Mouse (Mus musculus): ENCODE measurements around the gene Sox12. TPM values are rescaled to one million over a fixed set of nuclear protein-coding genes. Genes with fewer than 3 reads are reported as not detected.

Sox12 gene
- total RNA-seq (2023), result under 1 TPM; 0.62 to 0.64 TPM

DNA sequence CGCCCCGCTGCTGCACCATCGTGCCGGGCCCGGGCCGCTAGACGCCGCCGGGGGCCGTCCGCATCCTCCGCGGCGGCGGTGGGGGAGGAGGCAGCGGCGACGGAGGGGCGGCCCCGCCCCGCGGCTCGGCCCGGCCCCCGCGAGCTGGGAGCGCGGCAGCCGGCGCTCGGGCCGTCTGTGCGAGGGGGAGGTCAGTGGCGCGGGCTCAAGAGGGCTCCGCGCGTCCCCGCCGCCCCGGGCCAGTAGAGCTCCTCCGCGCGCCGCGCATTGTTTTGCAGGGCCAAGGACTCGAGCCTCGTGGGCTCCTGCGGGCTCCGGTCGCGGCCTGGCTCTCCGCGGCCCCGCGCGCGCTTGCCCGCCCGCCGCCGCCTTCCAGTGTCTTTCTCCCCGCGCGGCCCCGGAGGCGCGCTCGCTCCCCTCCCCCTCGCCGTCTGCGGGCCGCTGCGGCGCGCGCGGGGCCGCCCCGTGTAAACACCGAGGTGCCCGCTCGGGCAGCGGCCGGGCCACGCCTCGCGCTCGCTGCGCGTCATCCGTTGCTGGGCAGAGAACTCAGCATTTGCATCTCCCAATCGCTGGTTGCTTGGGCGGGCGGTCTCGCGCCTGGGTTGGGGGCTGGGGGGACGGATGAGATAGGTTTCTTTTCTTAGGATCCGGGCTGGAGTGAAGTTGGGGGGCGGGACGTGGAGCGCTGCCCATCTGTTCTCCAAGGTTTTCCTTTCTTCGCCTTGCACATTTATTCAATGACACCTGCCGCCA, at the start of gene Sox12:
Gene Sox12 (minus strand): TSS at position 384 of the 756 bp plus-strand sequence.

DNA sequence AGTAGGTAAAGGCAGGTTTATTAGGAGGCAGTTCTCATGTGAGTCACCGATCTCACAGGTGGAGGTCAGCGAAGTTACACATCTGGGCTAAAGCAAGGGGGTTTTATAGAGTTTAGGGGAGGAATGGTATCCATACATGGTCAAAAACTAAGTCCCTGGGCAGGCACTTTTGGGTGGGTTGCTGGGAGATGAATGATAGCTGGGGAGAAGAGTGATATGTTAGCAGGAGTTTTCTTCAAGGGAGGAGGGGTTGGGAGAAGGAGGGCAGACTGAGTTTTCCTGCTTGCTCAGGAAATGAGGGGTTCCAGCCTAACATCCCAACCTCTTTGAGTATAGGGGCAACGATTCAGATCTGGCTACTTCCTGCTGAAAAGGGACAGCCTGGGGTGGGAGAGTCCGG, 17.4 kb upstream of the Sox12 start, which contains the start of gene 6820408C15Rik:
Gene 6820408C15Rik (plus strand): TSS at position 301 of the 400 bp plus-strand sequence.

GRCm38 (mm10) chr2:152414591-152415165, 16.8 kb upstream of the Sox12 start, which contains the start of gene Zcchc3:
TSS of gene Zcchc3 (minus strand) at chr2:152415027.

GRCm38 (mm10) chr2:152376345-152376741, 21.5 kb downstream of the Sox12 start, which contains the start of gene Nrsn2:
TSS of gene Nrsn2 (minus strand) at chr2:152376638.

Other genes starting within 250 kb of the Sox12 start
- gene Csnk2a1, start 171.2 kb downstream of the Sox12 start, total RNA-seq (2023), result 100 to 1,000 TPM; 126 to 130 TPM
- 10 to 100 TPM; 62.4 to 64.2 TPM for gene Tbc1d20, start 104.2 kb downstream of the Sox12 start, total RNA-seq (2023)
- 100 to 1,000 TPM; 263 to 264 TPM for gene Rbck1, start 65.4 kb downstream of the Sox12 start, total RNA-seq (2023)
- 10 to 100 TPM; 13.8 to 16.6 TPM for gene Trib3, start 54.0 kb downstream of the Sox12 start, total RNA-seq (2023)
- gene Nrsn2, start 21.4 kb downstream of the Sox12 start, total RNA-seq (2023), result not detected
- gene Zcchc3, start 17.0 kb upstream of the Sox12 start, total RNA-seq (2023), result 1 to 10 TPM; 2.0 to 2.3 TPM
- gene 6820408C15Rik, start 17.5 kb upstream of the Sox12 start, total RNA-seq (2023), result under 1 TPM in 1 of 2 experiments, not detected in 1; 0.38 TPM
- not detected for gene Defb23, start 66.6 kb upstream of the Sox12 start, total RNA-seq (2023)
- not detected for gene Defb20, start 79.0 kb upstream of the Sox12 start, total RNA-seq (2023)
- not detected for gene Defb22, start 92.1 kb upstream of the Sox12 start, total RNA-seq (2023)
- not detected for gene Defb26, start 113.6 kb upstream of the Sox12 start, total RNA-seq (2023)
- not detected for gene Defb28, start 120.2 kb upstream of the Sox12 start, total RNA-seq (2023)
- gene Defb29, start 142.0 kb upstream of the Sox12 start, total RNA-seq (2023), result not detected
- not detected for gene Gm17416, start 171.3 kb upstream of the Sox12 start, total RNA-seq (2023)
- not detected for gene Defb21, start 174.7 kb upstream of the Sox12 start, total RNA-seq (2023)
- gene Defb19, start 182.2 kb upstream of the Sox12 start, total RNA-seq (2023), result not detected
- not detected for gene Defb45, start 201.3 kb upstream of the Sox12 start, total RNA-seq (2023)
- not detected for gene Defb36, start 206.3 kb upstream of the Sox12 start, total RNA-seq (2023)
- not detected for gene Defb25, start 225.0 kb upstream of the Sox12 start, total RNA-seq (2023)
- gene Rem1, start 228.9 kb upstream of the Sox12 start, total RNA-seq (2023), result not detected

Data from T-cell, adult 66 days (primary cell).